Mouse (Mus musculus): ENCODE data around the gene Gm49380.

- TF ChIP-seq CTCF (IDR thresholded peaks at IDR 0.05) (peak; percentile 70), EP300 (IDR thresholded peaks at IDR 0.05) (no peak)
Measured at GRCm38 (mm10) chr9:44119011-44119410, 5.7 kb upstream of the Gm49380 start.

Measured in lung, postnatal 0 days (tissue).